Mouse (Mus musculus): ENCODE data around the gene Ninj1.

DNA sequence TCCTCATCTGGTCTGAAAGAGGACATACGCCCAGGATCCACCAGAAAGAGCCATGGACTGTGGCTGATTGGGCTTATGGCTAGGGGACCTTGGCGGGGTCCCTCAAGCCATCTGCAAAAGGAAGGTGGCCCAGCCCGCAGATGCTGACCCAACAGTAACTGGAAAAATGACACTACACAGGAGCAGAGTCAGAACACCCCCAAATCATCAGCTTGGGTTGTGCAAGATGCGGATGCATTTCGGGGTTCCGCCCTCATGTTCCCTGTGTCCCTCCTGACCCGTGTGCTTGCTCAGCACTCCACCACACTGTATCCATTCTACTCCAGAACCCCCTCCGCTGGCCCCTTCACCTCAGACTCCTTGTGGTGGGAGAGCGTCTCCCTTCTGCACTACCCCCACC, 11.4 kb downstream of the Ninj1 start:
- TF ChIP-seq CTCF (IDR thresholded peaks at IDR 0.05; ENCODE audit: borderline replicate concordance, insufficient read depth, low read depth, low read length) (no peak), POLR2A (IDR thresholded peaks at IDR 0.05; ENCODE audit: borderline replicate concordance, insufficient read depth, low read length) (no peak)

Measured in cerebellum, adult 2 months (tissue).